Comparison of ENCODE assay signal across 9 mouse cellular contexts in the genomic region with DNA sequence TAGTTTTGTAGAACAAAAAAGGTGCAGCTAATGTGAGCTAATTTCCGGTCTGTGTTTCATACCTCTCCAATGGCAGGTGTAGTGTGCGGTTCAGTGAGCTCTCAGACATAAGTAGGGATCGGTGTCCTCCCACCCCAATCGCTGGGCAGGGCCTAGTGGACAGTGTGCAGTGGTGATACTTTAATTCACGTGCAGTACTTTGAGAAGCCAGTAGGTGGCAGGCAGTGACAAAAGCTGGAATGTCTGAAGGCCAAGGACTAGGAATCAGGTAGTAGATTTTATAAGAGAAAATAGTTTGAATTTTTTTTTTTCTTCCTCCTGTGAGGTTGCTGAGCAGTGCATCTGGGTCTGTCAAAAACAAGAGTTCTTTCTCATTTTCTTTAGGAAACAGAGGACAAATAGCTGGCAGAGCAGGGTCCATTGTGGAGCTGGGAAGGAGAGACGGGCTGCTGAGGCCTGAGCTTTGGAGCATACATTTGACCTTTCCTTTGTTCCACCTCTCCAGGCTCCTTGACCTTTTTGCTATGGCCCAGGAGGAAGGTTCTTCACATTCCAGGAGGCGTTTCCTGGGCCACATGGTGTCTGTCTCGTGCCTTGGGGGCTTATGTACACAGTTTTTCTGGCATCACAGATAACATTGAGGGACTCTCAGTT. TPM values are rescaled to one million over a fixed set of nuclear protein-coding genes. Genes with fewer than 3 reads are reported as not detected.
DNase-seq lines count a peak whose midpoint lies in the region; ATAC-seq and TF ChIP-seq lines count a peak whose summit lies in the region.
"Had no signal": no experiment of that assay in that cellular context is flagged by ENCODE, and none has a peak within 500 bp of the region (broad histone marks: within the 10 kb centered on the region; RNA-seq: fewer than 3 reads in every experiment).

No protein-coding gene starts in this region.

- H3K4me1 ChIP-seq in forebrain, embryonic 14.5 days (ENCODE audit: control insufficient read depth, insufficient read depth, low read length): peaks cover 17% of the 10 kb centered on the region
- H3K4me1 ChIP-seq in liver, postnatal 0 days (ENCODE audit: insufficient read depth): peaks cover 22% of the 10 kb centered on the region
- no peaks in the 10 kb centered on the region for H3K4me1 ChIP-seq in neural tube, embryonic 14.5 days (ENCODE audit: control insufficient read depth, insufficient read depth, low read length)

- H3K27me3 ChIP-seq in forebrain, embryonic 14.5 days (replicated peaks; ENCODE audit: control insufficient read depth, insufficient read depth, low read length): no peaks in the 10 kb centered on the region
- no peaks in the 10 kb centered on the region for H3K27me3 ChIP-seq in liver, postnatal 0 days (ENCODE audit: insufficient read depth, low read length)
- no peaks in the 10 kb centered on the region for H3K27me3 ChIP-seq in neural tube, embryonic 14.5 days (ENCODE audit: control insufficient read depth, insufficient read depth, low read length)

- no peak overlapping the region for H3K27ac ChIP-seq in forebrain, embryonic 14.5 days (ENCODE audit: low read depth, low read length)
- no peak overlapping the region for H3K27ac ChIP-seq in liver, postnatal 0 days (ENCODE audit: low read depth)
- no peak overlapping the region for H3K27ac ChIP-seq in neural tube, embryonic 14.5 days (ENCODE audit: low read depth, low read length)

- DNase-seq in NIH3T3 (ENCODE audit: low read depth): peak; percentile 67
- peak; percentile 6 for DNase-seq in cerebellum, adult 11-12 months
- peak; percentile 84 for DNase-seq in forebrain, embryonic 14.5 days (ENCODE audit: low spot score)
- peak; percentile 83 for DNase-seq in heart, postnatal 4 days
- DNase-seq in large intestine, adult 2 months (ENCODE audit: low read depth, low spot score): peak; percentile 79
- DNase-seq in liver, postnatal 0 days: peak; percentile 70
- DNase-seq in thymus, postnatal 25 days: peak; percentile 57

- H3K9me3 ChIP-seq in forebrain, embryonic 14.5 days (replicated peaks; ENCODE audit: control insufficient read depth, low read length): no peaks in the 10 kb centered on the region
- no peaks in the 10 kb centered on the region for H3K9me3 ChIP-seq in liver, postnatal 0 days (ENCODE audit: low read length)
- H3K9me3 ChIP-seq in neural tube, embryonic 14.5 days (ENCODE audit: control insufficient read depth, low read length): no peaks in the 10 kb centered on the region

- no peak overlapping the region for H3K4me2 ChIP-seq in forebrain, embryonic 14.5 days (ENCODE audit: low read length)
- H3K4me2 ChIP-seq in liver, postnatal 0 days (ENCODE audit: low read depth, low read length): no peak overlapping the region
- H3K4me2 ChIP-seq in neural tube, embryonic 14.5 days (ENCODE audit: low read depth, low read length): no peak overlapping the region

- 20% methylated on average over 8 of the region's 8 CpGs for WGBS in forebrain, embryonic 14.5 days
- WGBS in large intestine, adult 2 months: 28% methylated on average over 8 of the region's 8 CpGs
- WGBS in liver, postnatal 0 days (ENCODE audit: insufficient replicate concordance): 33% methylated on average over 8 of the region's 8 CpGs
- 16% methylated on average over 8 of the region's 8 CpGs for WGBS in neural tube, embryonic 14.5 days

- peak; percentile 52 for ATAC-seq in forebrain, embryonic 14.5 days
- ATAC-seq in liver, postnatal 0 days: peak; percentile 62
- ATAC-seq in neural tube, embryonic 14.5 days (ENCODE audit: low read depth): peak; percentile 74; the same call in 1 of the 2 replicates

- peak; percentile 90 for TF ChIP-seq CTCF in liver, postnatal 0 days (IDR thresholded peaks at IDR 0.05; ENCODE audit: low read depth)

- no peak overlapping the region for H3K9ac ChIP-seq in forebrain, embryonic 14.5 days (ENCODE audit: low read length)
- H3K9ac ChIP-seq in liver, postnatal 0 days (replicated peaks): no peak overlapping the region
- H3K9ac ChIP-seq in neural tube, embryonic 14.5 days (replicated peaks; ENCODE audit: low read depth, low read length): no peak overlapping the region

- H3K4me3 ChIP-seq in forebrain, embryonic 14.5 days (ENCODE audit: low read depth, low read length): no peak overlapping the region
- H3K4me3 ChIP-seq in liver, postnatal 0 days (ENCODE audit: low read depth, low read length): no peak overlapping the region
- H3K4me3 ChIP-seq in neural tube, embryonic 14.5 days (ENCODE audit: low read depth, low read length): no peak overlapping the region

- no peaks in the 10 kb centered on the region for H3K36me3 ChIP-seq in forebrain, embryonic 14.5 days (ENCODE audit: control insufficient read depth, insufficient read depth, low read length)
- H3K36me3 ChIP-seq in liver, postnatal 0 days (replicated peaks; ENCODE audit: insufficient read depth, low read length): no peaks in the 10 kb centered on the region
- no peaks in the 10 kb centered on the region for H3K36me3 ChIP-seq in neural tube, embryonic 14.5 days (ENCODE audit: control insufficient read depth, insufficient read depth, low read length)

- no peak for TF ChIP-seq EP300 in liver, postnatal 0 days (IDR thresholded peaks at IDR 0.05; ENCODE audit: low read depth)

RNA-seq across cellular contexts. Expression of a gene that starts 36.4 kb away (rescaled TPM):
- polyA plus RNA-seq in forebrain, embryonic 14.5 days (2014; fragmentation: Nextera tagmentation; extraction: Ambion mirVana): not detected in 2 replicates
- not detected for total RNA-seq in heart, postnatal 4 days (2021)
- polyA plus RNA-seq in large intestine, adult 2 months (2012; rRNA removed): not detected in 2 replicates
- 0.08 TPM in 1 of 2 replicates, not detected in the other for polyA plus RNA-seq in liver, postnatal 0 days (2015; fragmentation: Nextera tagmentation; extraction: Ambion mirVana)
- polyA plus RNA-seq in neural tube, embryonic 14.5 days (2014; fragmentation: Nextera tagmentation; extraction: Ambion mirVana): not detected in 2 replicates
- polyA plus RNA-seq: heart, embryonic 16.5 days had no signal

Comparison
In these comparisons a context has a peak if more than half of its experiments do, and no peak if none do; other contexts are left out.
1. DNase-seq: peak in every context shown above with its lines; median percentile 84 in forebrain, embryonic 14.5 days; 83 in heart, postnatal 4 days; 79 in large intestine, adult 2 months; 70 in liver, postnatal 0 days; 67 in NIH3T3; 57 in thymus, postnatal 25 days; 6 in cerebellum, adult 11-12 months.